Mouse (Mus musculus): ENCODE measurements around the gene Wee1.

DNA sequence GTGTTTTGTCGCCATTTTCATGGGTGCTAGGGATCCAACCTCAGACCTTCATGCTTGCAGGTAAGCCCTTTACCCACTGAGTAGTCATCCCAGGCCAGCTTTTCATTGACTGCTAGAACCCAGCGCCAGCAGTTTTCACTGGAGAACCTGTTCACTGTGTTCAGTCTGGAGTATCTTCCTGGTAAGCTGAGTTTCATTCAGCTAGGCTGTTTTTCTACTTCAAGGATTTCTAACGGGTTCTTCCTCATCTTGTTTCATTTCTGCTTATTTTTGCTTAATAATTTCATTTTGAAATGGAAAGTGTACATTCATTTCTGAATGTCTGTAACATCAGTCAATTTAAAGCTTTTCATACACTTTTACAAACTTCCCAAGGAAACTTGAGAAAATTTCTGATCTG, 62.8 kb downstream of the Wee1 start:
- TF ChIP-seq CTCF (conservative IDR thresholded peaks at IDR 0.05; ENCODE audit: insufficient read depth, insufficient read length, low read depth, low read length) = no peak
- no peak for TF ChIP-seq POLR2A (IDR thresholded peaks at IDR 0.05; ENCODE audit: low read depth, low read length)
